Mouse (Mus musculus) megakaryocyte, embryonic 14.5 days (primary cell): ENCODE data around the gene Adcy5.

Experiments
- FLI1 ChIP-seq: IDR thresholded peaks from 2 replicates; pipeline ENCODE4 v1.6.1; 2012; ENCODE audit warnings: low read length, inconsistent platforms, mixed read lengths
- GATA1 ChIP-seq: IDR thresholded peaks from 3 replicates; pipeline ENCODE4 v1.6.1; 2012; ENCODE audit warnings: mixed read lengths, low read length, inconsistent platforms, borderline replicate concordance

GRCm38 (mm10) chr16:35199721-35200431, 45.2 kb downstream of the Adcy5 start:
- TF ChIP-seq GATA1 (no peak), FLI1 (no peak)
